Mouse (Mus musculus) retina, postnatal 1 day (tissue): ENCODE measurements at regions not wholly inside any gene's neighbourhood (a gene's known extent, or its start where the extent isn't known, plus 50 kb on each side); places are given as distances from the start of the nearest gene placed in this dataset.
A peak's percentile ranks its signal among the peaks of the same experiment; 100 is the strongest.
"Not testable (repeated sequence)": the region's sequence is repeated elsewhere in the genome, so short reads cannot be mapped to it uniquely, and the experiment has no call there.

Experiments
- DNase-seq: peaks from one replicate; pipeline ENCODE4 v3.0.0-alpha.2; 2012

DNA sequence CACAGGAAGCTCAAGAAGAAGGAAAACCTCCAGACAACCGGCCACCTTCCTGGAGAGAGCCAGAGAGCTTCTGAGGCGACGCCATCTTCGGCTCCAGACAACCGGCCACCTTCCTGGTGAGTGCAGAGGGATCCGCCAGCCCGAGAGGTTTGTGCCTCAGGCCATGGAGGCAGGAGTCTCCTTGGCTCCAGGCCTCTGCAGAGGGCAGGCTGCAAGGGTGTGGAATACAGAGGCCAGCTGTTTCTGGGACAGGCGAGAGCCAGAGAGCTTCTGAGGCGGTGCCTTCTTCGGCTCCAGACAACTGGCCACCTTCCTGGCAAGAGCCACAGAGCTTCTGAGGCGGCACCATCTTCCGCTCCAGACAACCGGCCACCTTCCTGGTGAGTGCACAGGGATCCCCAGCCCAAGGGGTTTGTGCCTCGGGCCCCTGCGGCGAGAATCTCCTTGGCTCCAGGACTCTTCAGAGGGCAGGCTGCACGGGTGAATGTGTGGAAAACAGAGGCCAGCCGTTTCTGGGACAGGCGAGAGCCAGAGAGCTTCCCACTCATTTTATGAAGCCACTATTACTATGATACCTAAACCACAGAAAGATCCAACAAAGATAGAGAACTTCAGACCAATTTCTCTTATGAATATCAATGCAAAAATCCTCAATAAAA lies 441.4 kb downstream of the Arl6ip6 start:
- not testable (repeated sequence) for DNase-seq

DNA sequence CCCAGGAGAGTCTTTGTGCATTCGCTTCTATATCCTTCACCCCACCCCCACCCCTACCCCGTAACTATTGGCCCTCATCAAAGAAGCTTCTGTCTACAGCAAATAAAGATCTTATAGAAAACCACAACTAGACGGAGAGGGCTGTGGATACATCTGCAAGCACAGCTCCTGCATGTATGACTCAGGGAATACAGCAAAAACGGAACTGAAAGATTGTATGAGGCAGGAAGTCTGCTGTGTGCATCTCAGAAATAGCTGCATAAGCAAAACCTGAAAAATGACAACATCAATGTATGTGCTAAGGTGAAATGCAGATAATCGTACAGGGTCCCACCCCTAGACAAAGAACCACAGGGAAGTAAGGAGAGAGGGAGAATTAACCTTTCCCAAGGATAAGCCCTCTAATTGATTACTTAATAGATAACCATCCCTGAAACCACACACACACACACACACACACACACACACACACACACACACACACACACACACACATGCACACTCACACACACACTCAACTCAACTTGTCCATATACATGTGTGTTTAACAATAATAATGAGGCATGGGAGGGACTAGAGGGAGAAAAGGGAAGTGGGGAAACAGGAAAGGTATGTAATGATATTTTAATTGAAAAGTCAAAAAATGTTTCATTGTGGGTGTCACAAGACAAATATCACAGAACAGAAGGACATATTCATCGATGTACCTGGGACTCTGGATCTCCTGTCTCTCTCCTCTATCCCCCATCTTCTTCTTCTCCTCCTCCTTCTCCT lies 416.6 kb downstream of the Rprm start:
- no peak for DNase-seq

- DNase-seq = no peak
Measured at GRCm38 (mm10) chr2:53680350-53681011, 404.9 kb downstream of the Rprm start.

GRCm38 (mm10) chr2:53682599-53682998 lies 402.8 kb downstream of the Rprm start:
- DNase-seq = no peak

- DNase-seq = no peak
Measured at GRCm38 (mm10) chr2:53687281-53687680, 398.1 kb downstream of the Rprm start.

DNA sequence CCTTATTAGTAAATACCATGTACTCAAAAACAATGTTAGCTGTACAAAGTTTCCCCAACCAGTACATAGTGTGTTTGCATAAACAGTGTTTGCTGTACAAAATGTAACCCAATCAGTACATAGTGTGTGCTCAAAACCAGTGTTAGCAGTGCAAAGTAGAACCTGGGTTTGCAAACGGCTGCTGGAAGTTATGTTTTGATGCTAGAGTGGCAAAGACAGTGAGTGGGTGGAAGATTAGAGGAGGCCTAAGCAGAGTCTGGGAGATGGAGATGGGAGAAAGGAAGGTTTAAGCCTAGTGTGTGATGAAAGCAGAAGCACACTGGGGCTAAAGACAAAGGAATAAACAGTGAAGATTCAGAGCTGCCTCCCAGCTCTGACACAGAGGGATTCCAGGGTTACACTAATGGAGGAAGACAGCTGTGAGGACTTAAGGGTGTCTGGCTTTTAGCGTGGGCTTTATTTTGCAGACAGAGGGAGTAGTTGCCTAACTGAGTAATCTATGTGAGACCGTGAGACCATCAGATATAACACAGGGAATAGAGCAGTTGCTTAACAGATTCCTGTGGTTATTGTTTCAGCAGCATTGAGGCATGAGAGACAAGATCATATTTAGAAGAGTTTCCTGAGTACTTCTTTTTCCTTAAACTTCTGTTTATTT lies 396.0 kb downstream of the Rprm start:
- DNase-seq = peak; percentile 79

GRCm38 (mm10) chr2:53691580-53692118 lies 393.7 kb downstream of the Rprm start:
- no peak for DNase-seq

GRCm38 (mm10) chr2:53711213-53711612 lies 374.1 kb downstream of the Rprm start:
- peak; percentile 43 for DNase-seq

- DNase-seq = no peak
Measured at GRCm38 (mm10) chr2:53713106-53713640, 372.2 kb downstream of the Rprm start.

DNA sequence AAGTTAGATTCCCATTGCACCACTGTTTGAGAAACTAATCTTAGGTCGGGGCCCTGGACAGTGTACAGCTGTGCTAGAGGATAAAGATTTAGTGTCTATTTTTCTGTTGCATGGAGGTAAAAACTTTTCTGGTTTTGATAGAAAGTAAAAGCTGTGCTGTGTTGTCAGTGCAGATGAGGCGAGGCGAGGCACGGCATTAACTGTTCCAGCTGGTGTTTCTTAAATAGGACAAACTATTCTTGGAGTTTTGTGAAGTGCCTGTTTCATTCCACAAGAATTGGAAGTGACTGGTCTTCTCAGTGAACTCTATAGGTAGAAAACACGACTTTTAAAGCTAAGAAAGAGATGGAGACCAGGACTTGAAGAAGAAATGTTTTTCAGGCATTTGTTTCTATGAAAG lies 370.3 kb downstream of the Rprm start:
- DNase-seq = no peak

DNA sequence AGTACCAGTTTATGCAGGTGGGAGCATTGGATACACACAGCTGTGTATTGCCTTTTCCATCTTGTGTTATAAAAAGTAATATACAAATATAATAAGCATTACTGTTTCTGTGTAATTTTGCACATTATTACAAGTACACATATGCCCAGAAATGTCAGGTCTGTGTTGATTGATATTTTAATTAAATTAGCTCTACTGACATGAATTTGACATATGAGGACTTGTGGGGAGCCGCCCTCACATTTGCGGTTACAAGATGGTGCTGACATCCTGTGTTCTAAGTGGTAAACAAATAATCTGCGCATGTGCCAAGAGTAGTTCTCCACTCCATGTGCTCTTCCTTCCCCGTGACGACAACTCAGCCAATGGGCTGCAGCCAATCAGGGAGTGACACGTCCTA lies 362.1 kb downstream of the Rprm start:
- DNase-seq = no peak

DNA sequence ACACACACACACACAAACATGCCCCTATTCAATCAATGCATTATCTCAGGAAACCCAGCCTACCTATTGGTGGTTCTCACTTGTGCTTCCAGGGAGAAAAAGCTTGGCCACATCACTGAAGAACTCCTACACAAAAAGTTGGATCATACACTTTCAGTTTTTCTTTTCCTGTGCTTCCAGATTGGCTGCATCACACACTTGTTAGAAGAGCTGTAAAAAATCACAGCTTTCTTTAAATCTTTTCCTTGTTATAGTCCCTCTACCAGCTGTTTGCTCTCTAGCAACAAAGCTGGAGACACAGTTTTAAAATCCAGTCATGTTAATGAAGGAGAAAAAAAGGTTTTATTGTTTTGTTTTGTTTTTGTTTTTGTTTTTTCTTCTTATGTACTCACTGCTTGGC lies 356.7 kb downstream of the Rprm start:
- no peak for DNase-seq

DNA sequence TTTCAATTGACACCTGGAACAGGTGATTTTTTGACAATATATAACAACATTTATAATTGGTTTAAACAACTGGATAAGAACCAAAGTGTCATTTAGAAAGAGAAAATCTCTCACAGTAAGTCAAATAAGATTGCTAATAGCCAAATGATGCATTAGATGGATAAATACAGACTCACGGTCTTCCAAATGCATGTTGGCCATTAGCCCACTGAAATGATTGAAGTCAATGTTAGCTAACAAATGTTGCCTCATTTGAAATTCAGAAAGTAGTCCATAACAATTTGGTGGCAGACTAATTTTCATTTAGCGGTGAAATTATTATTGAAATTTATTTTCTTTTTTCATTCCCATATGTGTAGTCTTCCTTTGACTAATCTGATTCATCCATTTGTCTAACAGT lies 354.9 kb downstream of the Rprm start:
- no peak for DNase-seq

DNA sequence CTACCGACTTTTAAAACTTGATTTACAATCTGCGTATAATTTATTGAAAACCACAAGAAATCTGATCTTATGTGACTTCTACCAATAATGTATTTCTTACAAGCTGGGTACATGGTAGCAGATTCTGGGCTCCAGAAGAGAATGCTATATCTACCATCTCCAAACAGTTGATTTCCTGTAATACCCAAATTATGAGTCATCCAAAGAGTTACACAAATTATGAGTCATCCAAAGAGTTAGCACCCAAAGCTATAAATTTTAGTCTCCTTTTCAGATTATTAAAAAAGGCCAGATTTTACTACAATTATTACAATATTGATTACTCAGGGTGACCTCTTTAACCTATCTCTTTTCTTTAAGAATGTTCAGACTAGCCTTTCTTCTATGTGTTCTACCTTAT lies 321.9 kb downstream of the Rprm start:
- no peak for DNase-seq

DNA sequence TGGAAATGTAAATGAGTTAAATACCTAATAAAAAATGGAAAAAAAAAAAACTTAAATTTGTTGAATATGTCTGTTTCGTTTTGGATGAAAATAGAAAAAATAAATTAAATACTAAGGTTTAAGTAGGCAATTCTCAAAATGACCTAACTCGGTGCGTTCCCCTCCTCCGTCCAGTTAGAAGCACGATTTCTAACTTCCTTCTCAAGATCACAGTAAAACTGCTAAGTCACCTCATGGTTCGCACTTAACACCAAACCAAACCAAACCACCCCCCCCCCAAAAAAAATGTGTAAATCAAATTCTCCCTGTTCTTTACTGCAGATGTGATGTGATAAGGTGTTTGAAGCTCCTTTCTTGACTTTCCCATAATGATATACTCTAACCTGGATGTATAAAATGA lies 303.3 kb downstream of the Rprm start:
- not testable (repeated sequence) for DNase-seq

GRCm38 (mm10) chr2:53788599-53788998 lies 296.8 kb downstream of the Rprm start:
- DNase-seq = not testable (repeated sequence)

DNA sequence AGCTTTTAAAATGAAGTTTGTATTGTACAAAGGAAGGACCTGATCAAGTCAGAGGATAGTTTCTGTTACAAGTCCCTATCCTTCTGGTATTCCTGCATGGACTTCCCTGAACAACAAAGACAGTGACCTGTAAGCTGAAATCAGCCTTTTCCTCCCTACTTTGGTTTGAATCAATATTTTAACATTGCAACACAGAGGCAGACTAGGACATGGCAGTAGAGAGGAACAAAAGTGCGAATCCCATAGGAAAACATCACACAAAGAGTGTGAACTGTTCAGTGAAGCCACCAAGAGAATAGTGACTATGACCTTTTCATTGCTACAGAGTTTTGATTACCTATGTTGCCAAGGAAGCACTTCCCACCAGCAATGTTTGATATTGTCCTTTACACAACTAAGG lies 288.7 kb downstream of the Rprm start:
- peak; percentile 2 for DNase-seq

GRCm38 (mm10) chr2:53803666-53804065 lies 281.7 kb downstream of the Rprm start:
- DNase-seq = no peak

GRCm38 (mm10) chr2:53850815-53851528 lies 234.4 kb downstream of the Rprm start:
- no peak for DNase-seq
